Mouse (Mus musculus): Measurements from ENCODE around the gene Atp5j. TPM values are rescaled to one million over a fixed set of nuclear protein-coding genes. Genes with fewer than 3 reads are reported as not detected.

Gene Atp5j
- polyA plus RNA-seq, 1 experiment from 2014 or later: 842 TPM

GRCm38 (mm10) chr16:84795337-84795736 lies 40.1 kb downstream of the Atp5j start:
- H3K9ac ChIP-seq: no peak overlapping the region
- H3K4me3 ChIP-seq (ENCODE audit: low read depth, low read length): no peak overlapping the region
- ATAC-seq (ENCODE audit: insufficient read depth): no peak
- H3K27me3 ChIP-seq (ENCODE audit: insufficient read depth, low read length): no peaks in the 10 kb centered on the region
- WGBS: 46% methylated on average over 3 of the region's 3 CpGs
- DNase-seq: no peak
- H3K4me1 ChIP-seq (ENCODE audit: insufficient read depth): no peaks in the 10 kb centered on the region
- H3K27ac ChIP-seq (ENCODE audit: low read depth): no peak overlapping the region
- no peak overlapping the region for H3K4me2 ChIP-seq
- no peak for TF ChIP-seq CTCF (IDR thresholded peaks at IDR 0.05; ENCODE audit: low read depth)
- no peaks in the 10 kb centered on the region for H3K36me3 ChIP-seq (ENCODE audit: insufficient read depth)
- no peaks in the 10 kb centered on the region for H3K9me3 ChIP-seq (ENCODE audit: low read depth, low read length)

DNA sequence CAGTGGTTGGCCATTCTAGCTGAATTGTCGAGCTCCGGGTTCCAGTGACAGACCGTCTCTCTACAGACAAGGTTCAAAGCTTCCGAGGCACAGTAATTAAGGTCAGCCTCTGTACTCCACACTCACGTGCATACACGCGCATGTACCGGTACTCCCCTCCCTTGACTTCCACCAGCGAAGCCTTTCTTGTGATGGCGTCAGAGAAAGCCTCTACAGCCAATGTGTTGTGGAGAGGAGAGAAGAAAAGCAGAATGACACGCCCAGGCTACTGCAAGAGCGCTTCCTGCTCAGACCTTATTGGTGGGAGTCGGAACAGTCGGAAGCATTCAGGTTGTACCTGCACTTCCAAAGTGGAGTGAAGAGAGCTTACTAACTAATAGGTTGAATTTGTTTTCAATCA lies 42.0 kb downstream of the Atp5j start:
- H3K4me1 ChIP-seq (ENCODE audit: insufficient read depth): no peaks in the 10 kb centered on the region
- ATAC-seq (ENCODE audit: insufficient read depth) (no peak), DNase-seq (no peak)
- H3K36me3 ChIP-seq (ENCODE audit: insufficient read depth): no peaks in the 10 kb centered on the region
- no peak overlapping the region for H3K9ac ChIP-seq
- H3K27ac ChIP-seq (ENCODE audit: low read depth): no peak overlapping the region
- H3K9me3 ChIP-seq (ENCODE audit: low read depth, low read length): no peaks in the 10 kb centered on the region
- 82% methylated on average over 14 of the region's 14 CpGs for WGBS
- no peak overlapping the region for H3K4me2 ChIP-seq
- H3K4me3 ChIP-seq (ENCODE audit: low read depth, low read length): no peak overlapping the region
- H3K27me3 ChIP-seq (ENCODE audit: insufficient read depth, low read length): no peaks in the 10 kb centered on the region
- no peak for TF ChIP-seq CTCF (IDR thresholded peaks at IDR 0.05; ENCODE audit: low read depth)

DNA sequence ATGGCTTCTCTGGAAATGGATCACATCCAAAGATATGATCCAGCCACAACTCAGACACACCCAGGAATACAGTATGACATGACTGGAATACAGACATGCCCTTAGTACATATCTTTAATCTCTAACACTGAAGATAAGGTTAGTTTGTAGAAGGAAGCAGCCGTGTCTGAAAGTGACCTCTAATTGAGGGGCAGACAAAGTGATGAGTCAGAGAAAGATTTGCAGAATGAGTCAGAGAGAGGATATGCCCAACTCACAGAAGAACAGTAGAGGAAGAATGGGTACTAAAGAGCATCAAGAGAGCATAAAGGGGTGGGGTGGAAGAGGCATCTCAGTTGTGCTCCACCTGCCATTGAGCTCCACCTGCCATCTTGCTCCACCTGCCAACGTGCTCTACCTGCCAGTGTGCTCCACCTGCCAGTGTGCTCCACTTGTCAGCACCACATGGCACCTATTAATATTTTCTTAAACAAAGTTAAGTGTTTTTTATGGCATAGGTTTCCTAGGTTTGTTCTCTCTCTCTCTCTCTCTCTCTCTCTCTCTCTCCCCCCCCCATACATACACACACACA lies 44.7 kb downstream of the Atp5j start:
- Histone ChIP-seq H3K27ac (ENCODE audit: low read depth) (no peak overlapping the region), H3K9ac (no peak overlapping the region), H3K4me2 (no peak overlapping the region), H3K27me3 (ENCODE audit: insufficient read depth, low read length) (no peaks in the 10 kb centered on the region), H3K9me3 (ENCODE audit: low read depth, low read length) (no peaks in the 10 kb centered on the region), H3K4me3 (ENCODE audit: low read depth, low read length) (no peak overlapping the region), H3K4me1 (ENCODE audit: insufficient read depth) (no peaks in the 10 kb centered on the region), H3K36me3 (ENCODE audit: insufficient read depth) (no peaks in the 10 kb centered on the region)
- no peak for DNase-seq
- no peak for ATAC-seq (ENCODE audit: insufficient read depth)
- TF ChIP-seq CTCF (IDR thresholded peaks at IDR 0.05; ENCODE audit: low read depth): no peak
- 54% methylated on average over 2 of the region's 2 CpGs for WGBS

- ATAC-seq (ENCODE audit: insufficient read depth) (no peak), DNase-seq (no peak)
- no peaks in the 10 kb centered on the region for H3K36me3 ChIP-seq (ENCODE audit: insufficient read depth)
- H3K4me3 ChIP-seq (ENCODE audit: low read depth, low read length): no peak overlapping the region
- H3K9me3 ChIP-seq (ENCODE audit: low read depth, low read length): no peaks in the 10 kb centered on the region
- H3K9ac ChIP-seq: no peak overlapping the region
- 28% methylated on average over 7 of the region's 7 CpGs for WGBS
- no peak for TF ChIP-seq CTCF (IDR thresholded peaks at IDR 0.05; ENCODE audit: low read depth)
- no peaks in the 10 kb centered on the region for H3K4me1 ChIP-seq (ENCODE audit: insufficient read depth)
- H3K4me2 ChIP-seq: no peak overlapping the region
- no peaks in the 10 kb centered on the region for H3K27me3 ChIP-seq (ENCODE audit: insufficient read depth, low read length)
- no peak overlapping the region for H3K27ac ChIP-seq (ENCODE audit: low read depth)
These were observed 50.5 kb downstream of the Atp5j start for GRCm38 (mm10) chr16:84784966-84785365.

DNA sequence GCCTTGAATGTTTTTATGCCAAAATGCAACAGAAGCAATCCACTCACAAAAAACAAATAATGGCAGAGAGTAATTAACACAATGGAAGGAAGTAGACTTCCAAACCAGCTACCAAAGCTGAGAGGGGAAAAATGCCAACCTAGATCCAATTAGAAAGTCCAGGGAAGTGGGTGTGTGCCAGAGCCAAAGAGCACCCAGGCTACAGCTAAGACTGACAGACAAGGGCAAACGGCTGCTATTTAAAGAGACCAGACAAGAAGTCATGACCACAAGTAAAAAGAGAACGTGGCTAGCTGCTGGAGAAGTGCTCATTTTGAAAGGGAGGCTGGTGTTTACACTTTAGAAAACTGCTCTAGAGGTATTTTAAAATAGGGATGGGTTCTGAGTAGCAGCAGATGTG lies 52.1 kb downstream of the Atp5j start:
- H3K9me3 ChIP-seq (ENCODE audit: low read depth, low read length): no peaks in the 10 kb centered on the region
- no peaks in the 10 kb centered on the region for H3K4me1 ChIP-seq (ENCODE audit: insufficient read depth)
- ATAC-seq (ENCODE audit: insufficient read depth) (no peak), DNase-seq (no peak)
- no peak overlapping the region for H3K4me2 ChIP-seq
- 33% methylated on average over 2 of the region's 2 CpGs for WGBS
- H3K4me3 ChIP-seq (ENCODE audit: low read depth, low read length): no peak overlapping the region
- H3K27me3 ChIP-seq (ENCODE audit: insufficient read depth, low read length): no peaks in the 10 kb centered on the region
- no peak overlapping the region for H3K9ac ChIP-seq
- H3K36me3 ChIP-seq (ENCODE audit: insufficient read depth): no peaks in the 10 kb centered on the region
- no peak overlapping the region for H3K27ac ChIP-seq (ENCODE audit: low read depth)
- TF ChIP-seq CTCF (IDR thresholded peaks at IDR 0.05; ENCODE audit: low read depth): no peak

GRCm38 (mm10) chr16:84779718-84780117 lies 55.7 kb downstream of the Atp5j start:
- Histone ChIP-seq H3K27me3 (ENCODE audit: insufficient read depth, low read length) (peaks cover 3% of the 10 kb centered on the region; the same call in 1 of the 2 replicates), H3K4me1 (ENCODE audit: insufficient read depth) (no peaks in the 10 kb centered on the region), H3K9ac (no peak overlapping the region), H3K9me3 (ENCODE audit: low read depth, low read length) (no peaks in the 10 kb centered on the region), H3K4me2 (no peak overlapping the region), H3K27ac (ENCODE audit: low read depth) (no peak overlapping the region), H3K4me3 (ENCODE audit: low read depth, low read length) (no peak overlapping the region), H3K36me3 (ENCODE audit: insufficient read depth) (no peaks in the 10 kb centered on the region)
- no peak for TF ChIP-seq CTCF (IDR thresholded peaks at IDR 0.05; ENCODE audit: low read depth)
- DNase-seq: no peak
- 69% methylated on average over 5 of the region's 5 CpGs for WGBS
- no peak for ATAC-seq (ENCODE audit: insufficient read depth)

DNA sequence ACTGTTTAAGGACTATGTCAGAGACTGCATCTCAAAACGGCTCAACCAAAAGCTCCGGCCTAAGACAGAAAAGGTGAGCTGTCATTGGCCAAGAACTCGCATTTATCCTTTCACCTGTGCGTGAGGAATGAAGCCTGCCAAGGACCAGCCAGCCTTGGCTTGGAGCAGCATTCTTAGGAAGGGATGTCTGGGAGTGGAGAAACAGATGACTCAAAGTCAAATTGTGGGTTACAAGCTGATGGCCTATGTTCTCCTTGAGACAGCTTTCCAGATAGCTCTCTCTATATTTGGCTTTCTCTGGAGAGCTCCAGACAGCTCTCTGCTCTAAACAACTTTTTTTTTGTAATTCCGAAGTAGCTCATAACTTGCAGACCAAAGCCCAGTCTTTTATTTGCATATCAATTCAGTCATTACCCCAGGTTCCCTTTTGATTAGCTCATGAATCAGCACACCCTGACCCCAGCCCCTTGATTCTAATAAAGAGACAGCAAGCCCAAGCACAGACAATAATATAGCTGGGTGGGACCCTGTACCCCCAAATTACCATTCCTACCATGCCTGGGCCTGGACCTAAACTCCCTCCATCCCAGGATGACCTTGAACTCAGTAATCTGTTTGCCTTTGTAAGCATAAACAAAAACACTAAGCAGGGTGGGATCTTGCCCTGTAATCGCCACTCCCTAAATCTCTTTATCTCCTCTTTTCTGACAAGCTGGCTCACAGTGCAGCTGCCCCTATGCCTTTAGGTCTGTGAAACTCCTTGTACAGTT lies 56.4 kb downstream of the Atp5j start:
- Histone ChIP-seq H3K27ac (ENCODE audit: low read depth) (no peak overlapping the region), H3K4me2 (no peak overlapping the region), H3K36me3 (ENCODE audit: insufficient read depth) (no peaks in the 10 kb centered on the region), H3K4me3 (ENCODE audit: low read depth, low read length) (no peak overlapping the region), H3K27me3 (ENCODE audit: insufficient read depth, low read length) (peaks cover 7% of the 10 kb centered on the region), H3K9ac (no peak overlapping the region), H3K9me3 (ENCODE audit: low read depth, low read length) (no peaks in the 10 kb centered on the region), H3K4me1 (ENCODE audit: insufficient read depth) (no peaks in the 10 kb centered on the region)
- no peak for ATAC-seq (ENCODE audit: insufficient read depth)
- WGBS: 76% methylated on average over 6 of the region's 6 CpGs
- no peak for TF ChIP-seq CTCF (IDR thresholded peaks at IDR 0.05; ENCODE audit: low read depth)
- no peak for DNase-seq
